Mouse (Mus musculus) embryonic facial prominence, embryonic 15.5 days (tissue): ENCODE results near the gene Pkp1. TPM values are rescaled to one million over a fixed set of nuclear protein-coding genes. Genes with fewer than 3 reads are reported as not detected.

Source experiments
- ATAC-seq: fragments of 200-750 bp; cut with Nextera tagmentation; 2 replicates; pipeline ENCODE4 v1.8.0; 2017; ENCODE audit warnings: low read depth, moderate TSS enrichment; ENCODE audit not compliant: insufficient number of reproducible peaks, low FRiP score, low TSS enrichment
- H3K27ac ChIP-seq: fragments of 300-500 bp; sonication (generic); replicated peaks from 2 replicates; pipeline ENCODE4 v1.5.1; 2015; ENCODE audit warnings: mild to moderate bottlenecking, inconsistent platforms
- H3K27me3 ChIP-seq: fragments of 300-500 bp; sonication (generic); 2 replicates; pipeline ENCODE4 v1.6.1; 2015; ENCODE audit warnings: inconsistent platforms
- H3K36me3 ChIP-seq: fragments of 300-500 bp; sonication (generic); 2 replicates; pipeline ENCODE4 v1.6.1; 2015; ENCODE audit warnings: mild to moderate bottlenecking, inconsistent platforms
- H3K4me1 ChIP-seq: fragments of 300-500 bp; sonication (generic); 2 replicates; pipeline ENCODE4 v1.6.1; 2015; ENCODE audit warnings: inconsistent platforms
- H3K4me2 ChIP-seq: fragments of 300-500 bp; sonication (generic); replicated peaks from 2 replicates; pipeline ENCODE4 v1.6.1; 2015; ENCODE audit warnings: mild to moderate bottlenecking, inconsistent platforms
- H3K4me3 ChIP-seq: fragments of 300-500 bp; sonication (generic); replicated peaks from 2 replicates; pipeline ENCODE4 v1.5.1; 2015; ENCODE audit warnings: mild to moderate bottlenecking, inconsistent platforms
- H3K9ac ChIP-seq: fragments of 300-500 bp; sonication (generic); 2 replicates; pipeline ENCODE4 v1.6.1; 2015; ENCODE audit warnings: inconsistent platforms
- H3K9me3 ChIP-seq: fragments of 300-500 bp; sonication (generic); replicated peaks from 2 replicates; pipeline ENCODE4 v1.6.1; 2016; ENCODE audit warnings: inconsistent platforms
- WGBS: fragments of 180-500 bp; shearing (Covaris S2); methylation state at CpG from one replicate; pipeline ENCODE4 v1.1.7; 2015; 5-methylcytosine and 5-hydroxymethylcytosine counted together
- polyA plus RNA-seq: library from polyadenylated mRNA; unstranded; fragments of >200 nt; fragmentation: Nextera tagmentation; extraction: Ambion mirVana; gene quantifications from 2 replicates; pipeline ENCODE4 v1.2.1, GENCODE M21; 2015

Gene Pkp1
- polyA plus RNA-seq, 1 experiment from 2014 or later, result 67.2 TPM

- no peak for ATAC-seq
- no peaks in the 10 kb centered on the region for H3K36me3 ChIP-seq
- peaks cover 19% of the 10 kb centered on the region for H3K4me1 ChIP-seq
- no peak overlapping the region for H3K9ac ChIP-seq
- H3K27me3 ChIP-seq, result no peaks in the 10 kb centered on the region
- WGBS, result 71% methylated on average over 6 of the region's 6 CpGs
- no peak overlapping the region for H3K4me3 ChIP-seq
- no peak overlapping the region for H3K27ac ChIP-seq
- H3K4me2 ChIP-seq, result no peak overlapping the region
- H3K9me3 ChIP-seq, result no peaks in the 10 kb centered on the region
These were observed 22.4 kb upstream of the Pkp1 start for GRCm38 (mm10) chr1:135941259-135942006.

- Histone ChIP-seq H3K27ac (no peak overlapping the region), H3K9me3 (no peaks in the 10 kb centered on the region), H3K4me3 (no peak overlapping the region), H3K4me2 (no peak overlapping the region), H3K27me3 (no peaks in the 10 kb centered on the region), H3K36me3 (no peaks in the 10 kb centered on the region), H3K9ac (no peak overlapping the region), H3K4me1 (peaks cover 7% of the 10 kb centered on the region; the same call in 1 of the 2 replicates)
- ATAC-seq, result no peak
- WGBS, result 65% methylated on average over 1 of the region's 1 CpGs
These were observed 17.1 kb upstream of the Pkp1 start for GRCm38 (mm10) chr1:135936091-135936490.

GRCm38 (mm10) chr1:135933704-135934293 lies 14.8 kb upstream of the Pkp1 start:
- Histone ChIP-seq H3K36me3 (no peaks in the 10 kb centered on the region), H3K4me1 (peaks cover 20% of the 10 kb centered on the region), H3K27me3 (no peaks in the 10 kb centered on the region), H3K9ac (no peak overlapping the region), H3K4me2 (no peak overlapping the region), H3K4me3 (no peak overlapping the region), H3K27ac (peak overlapping the region; percentile 44; the same call in 1 of the 2 replicates), H3K9me3 (no peaks in the 10 kb centered on the region)
- no peak; the same call in 1 of the 2 replicates for ATAC-seq
- WGBS, result 46% methylated on average over 18 of the region's 18 CpGs

GRCm38 (mm10) chr1:135929876-135930275 lies 10.9 kb upstream of the Pkp1 start:
- peak; percentile 61; the same call in 1 of the 2 replicates for ATAC-seq

GRCm38 (mm10) chr1:135925848-135926247 lies 6.8 kb upstream of the Pkp1 start:
- H3K9me3 ChIP-seq, result no peaks in the 10 kb centered on the region
- H3K27ac ChIP-seq, result peak overlapping the region; percentile 24; the same call in 1 of the 2 replicates
- no peak overlapping the region for H3K4me2 ChIP-seq
- no peaks in the 10 kb centered on the region for H3K36me3 ChIP-seq
- WGBS, result 44% methylated on average over 4 of the region's 5 CpGs
- no peak overlapping the region for H3K9ac ChIP-seq
- peaks cover 18% of the 10 kb centered on the region for H3K27me3 ChIP-seq
- H3K4me3 ChIP-seq, result no peak overlapping the region
- H3K4me1 ChIP-seq, result peaks cover 15% of the 10 kb centered on the region
- no peak for ATAC-seq

More at GRCm38 (mm10) chr1:135929876-135930275, 10.9 kb upstream of the Pkp1 start:
- no peak overlapping the region for H3K9ac ChIP-seq
- H3K36me3 ChIP-seq, result no peaks in the 10 kb centered on the region
- no peaks in the 10 kb centered on the region for H3K27me3 ChIP-seq
- H3K4me2 ChIP-seq, result no peak overlapping the region
- H3K4me1 ChIP-seq, result peaks cover 22% of the 10 kb centered on the region
- no peaks in the 10 kb centered on the region for H3K9me3 ChIP-seq
- peak overlapping the region; percentile 41; the same call in 1 of the 2 replicates for H3K27ac ChIP-seq
- WGBS, result 43% methylated on average over 3 of the region's 3 CpGs
- H3K4me3 ChIP-seq, result no peak overlapping the region

DNA sequence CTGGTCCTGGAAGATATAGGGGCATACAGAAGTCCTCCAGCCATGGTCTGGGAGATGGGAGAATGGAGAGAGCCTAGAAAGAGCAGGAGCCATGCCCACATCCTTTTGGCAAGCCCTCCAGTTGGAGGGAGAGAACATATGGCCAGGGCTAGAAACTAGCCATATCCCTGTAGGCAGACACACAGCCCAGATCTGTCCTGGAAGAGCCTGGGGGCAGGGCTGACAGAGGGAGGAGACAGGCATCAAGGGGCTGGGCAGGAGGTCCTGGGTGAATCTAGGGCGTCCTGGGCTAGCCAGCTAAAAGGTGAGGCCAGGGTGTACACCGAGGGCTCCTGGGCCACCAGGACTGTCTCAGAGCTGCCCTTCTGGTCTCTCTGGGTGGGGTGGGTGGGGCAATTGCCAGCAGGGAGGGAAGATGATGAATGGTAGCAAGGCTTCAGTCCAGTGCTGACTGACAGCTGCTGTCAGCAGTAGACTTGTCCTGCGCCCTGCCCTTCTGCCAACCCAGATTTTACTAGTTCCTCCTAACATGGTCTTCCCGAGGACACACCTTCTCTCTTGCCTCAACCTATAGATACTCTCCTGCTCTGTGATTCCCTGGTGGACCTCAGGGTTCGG lies 5.5 kb upstream of the Pkp1 start:
- Histone ChIP-seq H3K27me3 (peaks cover 32% of the 10 kb centered on the region), H3K4me2 (no peak overlapping the region), H3K9me3 (no peaks in the 10 kb centered on the region), H3K27ac (no peak overlapping the region), H3K9ac (no peak overlapping the region), H3K4me1 (peaks cover 6% of the 10 kb centered on the region; the same call in 1 of the 2 replicates), H3K36me3 (no peaks in the 10 kb centered on the region), H3K4me3 (no peak overlapping the region)
- no peak for ATAC-seq
- WGBS, result 73% methylated on average over 5 of the region's 5 CpGs

DNA sequence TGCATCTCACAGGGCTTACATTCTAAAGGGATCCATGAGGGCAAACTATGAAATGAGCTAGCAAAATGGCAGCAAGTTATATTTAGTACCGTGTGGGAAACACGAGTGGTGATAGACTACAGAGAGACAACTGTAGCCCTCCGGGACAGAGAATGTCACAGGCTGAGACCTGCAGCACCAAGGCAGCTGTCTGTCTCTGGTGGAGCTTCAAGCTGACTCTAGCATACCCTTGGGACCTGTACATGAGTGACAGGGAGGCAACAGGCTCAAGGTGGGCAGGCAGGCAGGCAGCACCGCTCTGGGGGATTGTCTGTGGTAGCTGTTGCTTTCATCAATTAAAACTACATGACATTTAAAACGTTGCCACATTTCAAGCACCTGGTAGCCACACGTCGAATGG lies 4.2 kb upstream of the Pkp1 start:
- no peak overlapping the region for H3K9ac ChIP-seq
- H3K27me3 ChIP-seq, result peaks cover 44% of the 10 kb centered on the region
- 66% methylated on average over 7 of the region's 7 CpGs for WGBS

GRCm38 (mm10) chr1:135917206-135917605 lies 1.8 kb downstream of the Pkp1 start:
- Histone ChIP-seq H3K4me2 (peak overlapping the region; percentile 37), H3K4me1 (peaks cover 13% of the 10 kb centered on the region), H3K36me3 (no peaks in the 10 kb centered on the region), H3K9me3 (no peaks in the 10 kb centered on the region), H3K27me3 (peaks cover 67% of the 10 kb centered on the region), H3K9ac (no peak overlapping the region), H3K4me3 (peak overlapping the region; percentile 45), H3K27ac (peak overlapping the region; percentile 22; the same call in 1 of the 2 replicates)
- no peak for ATAC-seq
- 25% methylated on average over 5 of the region's 5 CpGs for WGBS

More for the DNA sequence above, 4.2 kb upstream of the Pkp1 start:
- H3K4me2 ChIP-seq, result no peak overlapping the region
- H3K36me3 ChIP-seq, result no peaks in the 10 kb centered on the region
- H3K9me3 ChIP-seq, result no peaks in the 10 kb centered on the region
- no peak for ATAC-seq
- no peak overlapping the region for H3K27ac ChIP-seq
- H3K4me1 ChIP-seq, result peaks cover 13% of the 10 kb centered on the region; the same call in 1 of the 2 replicates
- H3K4me3 ChIP-seq, result no peak overlapping the region

GRCm38 (mm10) chr1:135916486-135917058 lies 2.4 kb downstream of the Pkp1 start:
- 28% methylated on average over 5 of the region's 5 CpGs for WGBS
- Histone ChIP-seq H3K9ac (no peak overlapping the region), H3K27ac (peak overlapping the region; percentile 63), H3K9me3 (no peaks in the 10 kb centered on the region), H3K4me1 (peaks cover 15% of the 10 kb centered on the region), H3K4me2 (peak overlapping the region; percentile 37), H3K27me3 (peaks cover 60% of the 10 kb centered on the region), H3K4me3 (peak overlapping the region; percentile 45), H3K36me3 (no peaks in the 10 kb centered on the region)
- ATAC-seq, result 0 out of 2 replicates have a peak, but pooled peaks have one; percentile 48

DNA sequence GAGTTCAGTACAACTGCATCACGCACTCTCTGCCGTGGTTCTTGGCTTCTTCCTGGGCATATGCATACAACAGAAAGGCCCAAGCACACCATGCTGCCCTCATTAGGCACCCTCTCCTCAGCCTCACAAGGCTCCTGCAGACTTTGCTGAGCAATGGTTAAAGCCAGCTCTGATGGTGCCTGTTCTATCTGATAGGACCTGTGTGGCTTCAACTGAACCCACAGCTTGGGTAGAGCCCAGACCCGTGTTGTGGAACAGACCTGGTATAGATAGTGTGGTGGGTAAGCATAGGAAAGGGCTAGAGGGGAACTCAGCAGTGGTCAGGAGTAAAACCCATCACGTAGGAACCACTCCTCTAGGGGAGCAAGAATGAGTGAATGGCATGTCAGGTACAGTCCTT lies 5.3 kb downstream of the Pkp1 start:
- Histone ChIP-seq H3K9me3 (no peaks in the 10 kb centered on the region), H3K4me3 (no peak overlapping the region), H3K9ac (no peak overlapping the region), H3K36me3 (no peaks in the 10 kb centered on the region), H3K27me3 (peaks cover 34% of the 10 kb centered on the region), H3K4me2 (no peak overlapping the region), H3K4me1 (peaks cover 20% of the 10 kb centered on the region), H3K27ac (0 out of 2 replicates have a peak overlapping the region, but pooled peaks have one; percentile 22)
- 76% methylated on average over 4 of the region's 4 CpGs for WGBS
- ATAC-seq, result no peak

GRCm38 (mm10) chr1:135909381-135909780 lies 9.6 kb downstream of the Pkp1 start:
- no peak overlapping the region for H3K27ac ChIP-seq
- no peak overlapping the region for H3K9ac ChIP-seq
- no peaks in the 10 kb centered on the region for H3K9me3 ChIP-seq
- ATAC-seq, result no peak
- H3K4me1 ChIP-seq, result peaks cover 24% of the 10 kb centered on the region
- H3K4me3 ChIP-seq, result no peak overlapping the region
- no peak overlapping the region for H3K4me2 ChIP-seq
- WGBS, result 31% methylated on average over 6 of the region's 6 CpGs
- no peaks in the 10 kb centered on the region for H3K36me3 ChIP-seq
- H3K27me3 ChIP-seq, result no peaks in the 10 kb centered on the region; the same call in 1 of the 2 replicates
